Mouse (Mus musculus): ENCODE data around the gene 1600014C10Rik.
A peak's percentile ranks its signal among the peaks of the same experiment; 100 is the strongest.

1600014C10Rik gene

DNA sequence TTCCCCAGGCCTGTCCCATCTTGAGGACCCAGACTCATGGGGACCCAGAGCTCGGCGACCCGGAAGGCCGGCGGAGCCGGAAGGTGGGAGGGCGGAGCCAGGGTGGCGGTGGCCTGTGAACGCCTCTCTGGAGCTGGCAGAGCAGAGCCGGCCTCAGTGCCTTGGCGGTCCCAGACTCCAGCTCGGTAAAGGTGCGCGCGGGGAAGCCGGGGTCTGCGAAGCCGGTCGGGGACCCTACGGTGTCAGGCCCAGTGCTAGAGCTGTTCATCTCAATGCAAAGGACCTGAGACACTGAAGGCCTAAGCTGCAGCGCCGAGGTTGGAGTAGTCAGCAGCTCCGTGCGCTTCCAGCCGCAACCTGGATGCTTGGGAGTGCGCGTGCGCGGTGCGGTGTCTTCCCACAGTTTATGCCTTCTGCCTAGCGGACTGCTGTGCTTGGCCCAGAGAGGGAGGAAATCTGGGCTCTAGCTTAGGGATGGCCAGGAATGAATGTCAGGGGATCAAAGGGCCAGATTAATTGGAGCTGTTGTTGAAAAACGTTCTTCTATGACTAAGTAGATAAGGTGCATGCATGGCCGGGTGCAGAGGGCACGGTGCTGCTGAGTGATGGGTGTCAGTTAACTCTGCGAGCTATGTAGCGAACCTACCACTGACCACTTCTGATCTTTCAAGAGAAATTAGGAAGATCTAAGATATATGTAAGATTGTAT is 846 bp downstream of the 1600014C10Rik start:
- DNase-seq (ENCODE audit: low spot score in 2 of 2): peak in 1 of 2 experiments; percentile 84

DNA sequence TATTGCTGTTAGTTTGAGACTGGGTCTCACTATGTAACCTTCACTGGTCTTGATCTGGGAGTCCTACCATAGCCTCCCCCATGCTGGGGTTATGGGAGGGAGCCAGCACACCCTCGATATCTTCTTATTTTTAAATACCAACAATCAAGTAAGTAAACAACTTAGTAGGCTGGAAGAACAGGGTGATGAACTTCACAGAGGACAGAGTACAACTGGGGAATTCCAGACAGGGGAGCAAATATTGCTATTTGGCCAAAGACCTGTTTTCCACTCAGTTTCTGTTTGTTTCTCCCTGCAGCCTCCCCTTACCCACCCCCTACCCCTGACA is 1.4 kb downstream of the 1600014C10Rik start:
- DNase-seq (ENCODE audit: low spot score in 2 of 2): no peak

DNA sequence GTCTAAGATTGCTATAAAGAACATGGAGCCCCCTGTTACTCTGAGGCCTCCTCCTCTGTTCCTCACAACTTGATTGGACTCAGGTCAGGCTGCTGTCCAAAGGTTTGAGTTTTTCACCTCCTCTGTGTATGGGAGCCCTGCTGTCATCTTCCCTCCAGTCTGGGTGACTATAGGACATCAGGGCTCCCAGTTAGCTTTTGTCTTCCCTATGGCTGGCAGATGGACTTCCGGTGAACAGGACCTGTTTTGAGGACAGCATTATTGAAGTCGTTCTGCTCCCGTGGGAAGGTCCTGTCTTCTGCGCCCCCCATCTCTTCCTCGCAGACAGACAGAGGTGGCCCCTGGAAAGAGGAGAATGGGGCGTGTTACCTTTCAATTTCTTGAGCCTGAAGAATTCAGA is 1.8 kb downstream of the 1600014C10Rik start:
- no peak for DNase-seq (ENCODE audit: low spot score in 2 of 2)

DNA sequence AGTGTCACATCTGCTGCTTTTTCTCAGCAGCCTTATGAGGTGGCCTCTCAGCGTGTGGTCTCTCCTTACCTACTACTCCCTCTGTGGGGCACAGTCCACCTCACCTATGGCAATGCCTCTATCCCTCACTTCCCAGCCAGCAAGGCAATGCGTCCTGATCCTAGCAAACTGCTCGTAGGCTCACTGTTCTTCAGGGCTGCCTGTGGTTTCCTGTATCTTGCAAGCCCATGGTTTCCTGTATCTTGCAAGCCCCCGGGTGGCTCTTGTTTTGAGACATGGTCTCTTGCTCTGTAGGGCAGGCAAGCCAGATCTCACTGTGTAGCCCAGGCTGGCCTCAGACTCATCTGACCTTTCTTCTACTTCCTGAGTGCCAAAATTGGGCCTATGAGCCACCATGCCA is 3.8 kb downstream of the 1600014C10Rik start:
- peak in 1 of 2 experiments; percentile 37 for DNase-seq (ENCODE audit: low spot score in 2 of 2)

DNA sequence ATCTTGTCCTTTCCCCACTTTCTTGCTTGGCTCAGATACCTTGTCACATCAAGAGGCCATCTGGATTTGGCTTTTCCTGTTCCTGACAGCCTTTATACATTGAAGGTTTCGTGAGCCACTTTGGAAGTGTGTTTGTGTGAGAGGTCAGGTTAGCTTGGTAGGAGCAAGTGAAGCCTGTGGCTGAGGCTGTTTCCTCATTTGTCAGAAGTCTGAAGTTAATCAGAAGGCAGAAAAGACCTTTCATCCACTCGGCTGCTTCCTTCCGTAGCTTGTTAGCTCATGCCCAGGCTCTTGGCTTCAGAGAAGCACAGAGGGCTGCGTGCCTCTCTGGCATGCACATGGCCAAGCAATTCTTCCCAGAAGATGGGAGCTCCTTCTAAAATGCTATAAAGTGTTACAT is 4.8 kb downstream of the 1600014C10Rik start:
- no peak for DNase-seq (ENCODE audit: low spot score in 2 of 2)

DNA sequence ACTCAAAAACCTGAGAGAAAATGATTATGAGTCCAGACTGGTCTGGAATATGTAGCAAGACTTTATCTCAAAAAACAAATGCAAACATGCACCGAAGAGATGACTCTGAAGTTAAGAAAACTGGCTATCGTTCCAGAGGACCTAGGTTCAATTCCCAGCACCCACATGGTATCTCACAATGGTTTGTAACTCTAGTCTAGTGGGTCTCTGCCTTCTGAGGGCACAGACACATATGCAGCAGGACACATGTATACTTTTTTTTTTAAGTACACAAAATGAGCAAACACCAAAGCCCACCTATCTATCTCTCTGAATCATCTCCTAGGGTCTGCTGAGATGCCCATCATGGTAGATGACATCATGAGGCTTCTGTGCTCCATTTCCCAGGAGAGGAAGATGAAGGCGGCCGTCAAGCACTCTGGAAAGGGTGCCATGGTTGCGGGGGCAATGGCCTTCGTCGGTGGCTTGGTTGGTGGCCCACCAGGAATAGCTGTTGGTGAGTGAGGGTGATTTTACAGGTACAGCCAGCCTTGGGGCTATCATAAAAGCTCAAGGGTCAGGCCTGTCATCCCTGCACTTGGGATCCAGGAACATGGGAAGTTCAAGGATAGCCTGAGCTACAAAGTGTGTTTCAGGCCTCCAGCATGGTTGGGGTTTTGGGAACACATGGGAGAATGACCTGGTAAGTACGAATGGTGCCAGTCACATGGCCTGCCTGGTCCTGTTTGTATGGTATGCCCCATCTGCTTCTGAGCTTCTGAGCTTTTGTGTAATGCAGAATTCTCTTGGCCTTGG is 5.5 kb downstream of the 1600014C10Rik start:
- no peak for DNase-seq (ENCODE audit: low spot score in 2 of 2)

DNA sequence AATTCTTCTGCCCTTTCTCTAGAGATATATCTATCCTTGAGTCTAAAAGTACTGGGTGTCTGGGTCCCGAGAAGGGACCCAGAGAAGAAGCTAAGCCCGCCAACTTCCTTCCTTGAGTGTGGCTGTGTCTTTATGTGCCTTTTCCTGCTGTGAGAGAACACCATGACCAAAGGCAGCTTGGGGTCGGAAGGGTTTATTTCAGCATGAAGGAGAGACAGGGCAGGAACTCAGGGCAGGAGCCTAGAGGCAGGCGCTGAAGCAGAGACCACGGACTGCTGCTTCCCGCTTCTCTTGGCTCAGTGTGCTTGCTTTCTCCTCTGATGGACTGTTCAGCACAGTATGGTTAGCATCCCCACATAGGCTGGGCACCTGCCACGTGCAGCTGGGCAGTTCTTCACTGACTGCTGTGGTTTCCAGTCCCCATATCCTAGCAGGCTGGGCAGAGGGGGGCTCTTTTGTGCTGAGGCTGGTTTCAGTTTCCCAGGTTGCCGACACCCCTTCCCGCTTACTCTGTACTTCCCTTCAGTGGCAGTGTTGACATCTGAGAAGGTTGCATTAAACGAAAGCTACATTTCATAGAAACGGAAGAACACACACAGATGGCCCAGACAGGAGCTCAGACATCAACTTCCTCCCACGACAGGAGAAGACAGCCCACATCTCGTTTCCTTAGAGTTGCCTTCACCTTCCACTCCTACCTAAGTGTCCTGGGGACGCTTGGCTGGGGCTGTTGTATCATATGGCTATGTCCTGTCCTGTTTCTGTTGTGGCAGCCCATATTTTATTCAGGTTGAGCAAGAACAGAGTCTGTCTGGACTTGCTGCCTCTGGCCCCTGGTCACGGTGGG is 6.3 kb downstream of the 1600014C10Rik start:
- peak; percentile 19 to 40 for DNase-seq (ENCODE audit: low spot score in 2 of 2)

DNA sequence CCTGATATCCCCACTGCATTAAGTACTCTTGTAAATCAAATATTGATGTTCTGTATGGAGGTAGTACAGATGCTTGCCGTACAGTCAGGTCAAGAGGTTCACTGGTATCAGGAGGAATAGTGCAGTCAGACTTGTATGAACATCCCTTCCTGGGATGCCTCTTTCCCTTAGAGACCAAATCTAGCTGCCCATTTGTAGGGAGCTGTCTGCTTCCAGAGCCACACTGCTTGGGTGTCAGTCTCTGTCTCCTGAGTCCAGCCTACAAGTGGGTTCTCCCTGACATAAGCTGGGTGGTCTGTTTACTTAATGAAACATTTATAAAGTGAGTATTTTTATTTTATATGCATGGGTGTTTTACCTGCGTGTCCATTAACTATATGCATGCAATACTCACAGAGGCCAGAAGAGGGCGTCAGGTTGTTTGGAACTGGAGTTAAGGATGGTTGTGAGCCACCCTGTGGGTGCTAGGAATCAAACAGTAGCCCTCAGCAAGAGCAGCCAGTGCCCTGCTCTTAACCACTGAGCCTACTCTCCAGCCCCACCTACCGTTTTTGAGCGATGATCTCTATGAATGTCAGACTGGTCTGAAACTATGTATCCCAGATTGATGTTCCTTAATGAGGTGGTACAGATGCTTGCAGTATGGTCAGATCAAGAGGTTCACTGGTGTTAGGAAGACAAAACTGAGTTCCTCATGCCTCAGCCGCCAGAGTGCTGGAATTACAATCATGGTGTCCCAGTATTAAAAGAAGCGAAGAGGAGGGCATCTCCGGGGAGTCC is 7.2 kb downstream of the 1600014C10Rik start:
- no peak for DNase-seq (ENCODE audit: low spot score in 2 of 2)

DNA sequence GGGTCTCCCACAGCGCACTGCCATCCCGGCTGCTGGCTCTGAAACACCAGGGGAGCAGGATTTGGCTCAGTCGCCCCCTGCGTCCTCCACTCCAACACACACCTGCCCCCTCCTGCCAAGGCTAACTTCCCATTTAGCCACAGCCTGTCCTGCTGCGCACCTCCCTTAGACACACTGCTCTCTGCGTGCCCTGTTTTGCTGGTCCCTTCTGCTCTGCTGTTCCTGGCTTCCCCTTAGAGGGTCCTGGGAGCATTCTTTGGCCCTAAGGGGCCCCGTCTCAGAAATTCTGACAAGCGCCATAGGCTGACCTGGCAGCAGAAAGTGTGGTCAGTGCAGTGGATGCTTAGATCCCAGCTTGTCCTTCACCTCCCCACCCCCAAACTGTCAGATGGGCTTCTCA is 8.1 kb downstream of the 1600014C10Rik start:
- DNase-seq (ENCODE audit: low spot score in 2 of 2): no peak

DNA sequence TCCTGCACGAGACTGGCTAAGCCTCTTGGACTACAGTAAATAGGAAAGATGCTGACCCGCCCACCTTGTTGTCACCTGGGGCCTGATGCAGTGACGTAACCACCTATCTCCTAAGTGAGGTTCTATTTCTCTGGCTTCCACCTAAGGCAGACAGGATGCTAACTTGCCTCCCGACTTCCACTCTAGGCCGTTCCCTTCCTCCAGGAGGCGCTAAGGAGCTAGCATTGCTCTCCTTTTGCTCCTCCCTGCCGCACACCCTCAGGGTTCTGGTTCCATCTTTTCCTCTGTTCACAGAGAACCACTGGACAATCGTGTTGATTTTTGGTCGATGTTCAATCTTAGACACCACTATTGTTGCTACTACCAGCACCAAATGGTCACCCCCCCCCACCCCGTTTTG is 8.6 kb downstream of the 1600014C10Rik start:
- DNase-seq (ENCODE audit: low spot score in 2 of 2): peak in 1 of 2 experiments; percentile 50

DNA sequence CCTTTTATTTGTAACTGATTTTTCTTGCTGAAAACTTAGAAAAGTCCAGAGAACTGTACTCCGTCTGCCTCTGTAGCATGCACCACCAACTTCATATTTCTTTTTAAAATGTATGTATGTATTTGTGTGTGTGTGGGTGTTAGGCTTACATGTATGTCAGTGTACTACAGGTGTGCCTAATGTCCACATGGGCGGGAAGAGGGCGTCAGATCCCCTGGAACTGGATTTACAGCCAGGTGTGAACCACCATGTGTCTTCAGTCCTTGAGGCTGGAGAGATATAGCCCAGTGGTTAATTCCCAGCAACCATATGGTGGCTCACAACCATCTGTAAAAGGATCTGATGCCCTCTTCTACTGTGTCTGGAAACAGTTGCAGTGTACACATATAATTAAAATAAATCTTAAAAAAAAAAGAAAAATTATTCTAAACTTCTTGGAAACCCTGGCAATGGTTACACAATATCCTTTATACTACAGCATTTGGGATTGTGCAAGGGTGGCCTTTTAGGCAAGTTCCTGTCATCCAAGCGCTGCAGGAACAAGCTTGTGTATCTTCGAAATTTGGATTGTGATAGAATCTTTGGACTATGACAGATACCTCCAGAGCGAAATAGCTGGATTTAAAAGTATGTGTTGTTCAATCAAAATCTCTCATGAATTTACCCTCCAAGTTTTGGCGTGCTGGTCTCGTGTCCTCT is 17.0 kb downstream of the 1600014C10Rik start:
- DNase-seq (ENCODE audit: low spot score in 2 of 2): no peak

DNA sequence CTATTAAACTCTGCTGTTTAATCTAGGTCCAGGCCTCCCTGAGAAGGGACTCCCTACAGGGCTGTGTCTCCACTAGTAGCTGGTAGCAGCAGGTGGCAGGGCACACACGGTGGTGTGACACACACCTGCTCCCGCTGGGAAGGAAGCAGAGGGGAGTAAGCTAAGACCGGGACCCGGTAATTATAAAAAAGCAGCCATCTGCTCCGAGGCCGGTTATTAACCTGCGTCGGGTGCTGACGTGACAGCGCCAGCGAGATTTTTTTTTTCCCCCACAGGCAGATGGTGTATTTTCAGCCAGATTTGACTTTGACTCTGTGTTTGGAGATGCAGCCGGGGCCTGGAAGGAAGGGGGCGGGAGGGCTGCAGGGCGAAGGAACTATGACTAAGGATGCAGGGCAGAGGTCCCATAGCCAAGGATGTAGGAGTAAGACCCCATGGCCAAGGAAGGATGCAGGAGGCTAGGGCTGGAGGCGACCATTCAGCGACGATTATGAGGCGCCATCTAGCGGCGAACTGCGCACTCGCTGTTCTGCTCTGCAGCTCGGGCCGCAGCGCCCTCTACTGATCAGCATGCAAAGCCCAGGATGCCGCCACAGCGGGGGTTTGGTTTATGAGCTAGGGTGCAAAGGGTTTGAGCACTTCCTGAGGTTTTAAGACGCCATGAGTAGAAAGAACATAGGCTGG is 17.7 kb downstream of the 1600014C10Rik start:
- peak; percentile 77 to 89 for DNase-seq (ENCODE audit: low spot score in 2 of 2)

DNA sequence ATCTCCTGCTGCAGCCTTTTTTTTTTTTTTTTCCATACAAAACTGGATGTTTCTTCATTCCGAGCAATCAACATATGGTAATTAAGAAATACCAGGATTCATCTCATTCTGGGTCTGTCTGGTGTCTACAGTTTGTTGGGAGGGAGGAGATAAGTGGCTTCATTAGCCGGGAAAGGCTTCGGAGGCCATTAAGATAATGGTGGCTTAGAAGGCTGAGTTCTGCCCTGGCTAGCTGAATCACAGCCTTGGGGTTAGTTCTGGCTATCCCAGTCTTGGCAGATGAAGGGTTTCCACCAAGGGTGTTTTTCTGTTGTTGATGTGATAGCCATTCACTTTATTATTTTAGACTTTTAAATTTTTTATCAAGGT is 18.3 kb downstream of the 1600014C10Rik start:
- no peak for DNase-seq (ENCODE audit: low spot score in 2 of 2)

DNA sequence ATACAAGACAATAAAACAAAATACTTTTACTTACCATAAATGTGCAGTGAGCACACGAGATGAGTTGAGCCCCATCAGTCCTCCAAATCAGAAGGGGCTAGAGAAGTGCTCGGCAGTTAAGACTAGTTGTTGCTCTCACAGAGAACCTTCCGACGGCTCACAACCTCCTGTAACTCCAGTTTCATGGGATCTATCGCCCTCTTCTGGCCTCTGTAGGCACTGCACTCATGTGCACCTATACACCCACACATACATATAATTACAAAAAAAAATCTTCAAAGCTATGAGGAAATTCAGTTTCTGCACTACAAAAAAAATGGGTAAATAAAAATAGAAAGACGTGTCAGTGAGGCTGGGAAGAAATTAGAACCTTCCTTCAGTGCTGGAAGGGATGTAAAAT is 21.3 kb downstream of the 1600014C10Rik start:
- peak in 1 of 2 experiments; percentile 35 for DNase-seq (ENCODE audit: low spot score in 2 of 2)

DNA sequence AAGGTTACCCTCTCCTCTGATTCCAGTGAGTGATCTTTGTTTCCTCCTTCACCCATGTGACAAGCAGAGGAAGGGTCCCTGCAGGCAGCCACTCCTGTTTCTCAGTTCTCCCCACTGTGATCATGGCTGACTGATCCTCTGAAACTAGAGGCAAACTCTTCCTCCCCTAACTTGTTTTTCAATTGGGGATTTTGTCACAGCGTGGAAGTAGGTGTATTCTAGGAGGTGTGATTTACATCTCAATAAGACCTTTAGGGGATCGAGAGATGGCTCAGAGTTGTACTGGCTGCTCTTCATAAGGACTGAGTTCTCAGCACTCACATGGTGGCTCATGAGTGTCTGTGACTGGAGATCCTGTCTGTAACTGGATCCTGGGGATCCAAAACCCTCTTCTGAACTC is 22.8 kb downstream of the 1600014C10Rik start:
- no peak for DNase-seq (ENCODE audit: low spot score in 2 of 2)

DNA sequence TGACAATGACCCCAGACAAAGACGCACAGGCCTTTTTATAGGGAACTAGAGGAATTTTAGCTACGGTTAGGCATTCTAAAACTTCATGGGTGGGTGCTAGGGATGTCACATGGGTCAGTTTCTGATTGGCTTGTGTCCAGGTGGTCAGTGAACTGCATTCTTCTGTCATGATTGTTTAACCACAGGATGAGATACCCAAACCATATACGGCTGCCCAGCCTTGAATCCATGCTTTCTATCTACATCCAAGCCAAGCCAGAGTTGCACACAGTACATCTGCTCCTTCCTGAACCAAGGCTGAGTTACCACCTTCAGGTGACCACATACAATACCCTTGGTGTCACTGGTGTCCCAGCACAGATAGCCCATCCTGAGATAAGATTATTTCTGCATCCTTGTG is 23.5 kb downstream of the 1600014C10Rik start:
- no peak for DNase-seq (ENCODE audit: low spot score in 2 of 2)

DNA sequence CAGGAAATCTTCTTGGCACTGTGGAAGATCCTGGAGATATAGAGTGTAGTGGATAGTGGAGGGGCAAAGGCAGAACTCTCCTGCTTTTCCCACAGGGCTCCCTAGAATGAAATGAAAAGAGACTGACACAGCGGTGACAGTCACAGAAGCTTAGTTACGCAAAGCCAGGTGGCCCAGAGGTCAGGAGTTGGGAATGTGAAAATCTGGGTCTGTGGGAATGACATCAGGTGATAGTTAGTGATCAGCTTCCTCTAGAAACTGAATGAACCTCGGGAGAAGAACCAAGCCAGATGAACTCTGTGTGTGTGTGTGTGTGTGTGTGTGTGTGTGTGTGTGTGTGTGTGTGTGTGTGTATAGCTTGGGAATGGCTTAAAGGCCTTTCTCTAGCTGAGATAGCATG is 26.0 kb downstream of the 1600014C10Rik start:
- no peak for DNase-seq (ENCODE audit: low spot score in 2 of 2)

DNA sequence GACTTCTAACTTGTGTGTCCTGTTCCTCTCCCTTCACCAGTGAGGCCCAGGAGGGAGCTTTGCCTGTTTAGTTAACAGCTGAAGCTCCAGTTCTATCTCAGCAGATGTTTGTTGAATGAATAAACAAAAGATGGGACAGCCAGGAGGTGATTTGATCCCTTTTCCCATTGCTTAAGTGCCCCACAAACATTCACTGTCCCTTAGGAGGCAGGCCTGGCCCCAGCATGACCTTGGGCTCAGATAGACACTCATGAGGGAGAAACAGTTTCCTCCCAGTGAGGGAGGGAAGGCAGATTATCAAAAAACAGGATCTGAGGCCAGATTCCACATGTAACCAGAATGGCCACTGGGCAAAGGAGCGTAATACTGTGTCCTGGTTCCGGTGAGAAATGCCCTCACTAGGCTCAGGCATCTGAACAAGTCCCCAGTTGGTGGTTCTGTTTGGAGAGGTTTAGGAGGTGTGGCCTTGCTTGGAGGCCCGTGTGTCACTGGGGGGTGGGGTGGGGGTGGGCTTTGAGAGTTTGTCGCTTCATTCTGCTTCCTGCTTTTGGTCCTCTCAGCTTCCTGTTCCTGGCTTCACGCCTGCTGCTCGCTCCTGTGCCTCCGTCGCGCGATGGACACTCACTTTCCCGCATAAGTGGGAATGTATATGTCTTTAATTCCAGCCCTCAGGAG is 26.6 kb downstream of the 1600014C10Rik start:
- DNase-seq (ENCODE audit: low spot score in 2 of 2): no peak

DNA sequence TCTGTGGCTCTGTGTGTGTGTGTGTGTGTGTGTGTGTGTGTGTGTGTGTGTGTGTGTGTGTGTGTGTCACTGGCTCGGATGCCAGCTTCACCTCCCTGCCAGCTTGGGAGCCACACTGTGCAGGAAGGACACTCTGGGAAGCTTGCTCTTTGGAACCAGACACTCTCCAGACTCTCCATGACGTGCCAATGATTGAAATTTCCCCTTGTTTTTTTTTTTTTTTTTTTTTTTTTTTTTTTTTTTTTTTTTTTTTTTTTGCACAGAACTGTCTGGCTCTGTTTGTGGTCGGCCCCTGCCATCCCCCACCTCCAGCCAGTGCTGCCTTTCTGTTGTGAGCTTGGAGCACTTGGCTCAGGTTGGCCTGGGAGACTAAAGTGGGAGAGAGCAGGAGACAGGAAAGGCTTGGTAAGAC is 29.6 kb downstream of the 1600014C10Rik start:
- DNase-seq (ENCODE audit: low spot score in 2 of 2): no peak

All from spleen, postnatal 10 days (tissue).